Mouse (Mus musculus): ENCODE measurements around the gene Rtp3. TPM values are rescaled to one million over a fixed set of nuclear protein-coding genes. Genes with fewer than 3 reads are reported as not detected.

The Rtp3 gene
- polyA plus RNA-seq, 1 experiment from 2014 or later: 1.7 TPM

DNA sequence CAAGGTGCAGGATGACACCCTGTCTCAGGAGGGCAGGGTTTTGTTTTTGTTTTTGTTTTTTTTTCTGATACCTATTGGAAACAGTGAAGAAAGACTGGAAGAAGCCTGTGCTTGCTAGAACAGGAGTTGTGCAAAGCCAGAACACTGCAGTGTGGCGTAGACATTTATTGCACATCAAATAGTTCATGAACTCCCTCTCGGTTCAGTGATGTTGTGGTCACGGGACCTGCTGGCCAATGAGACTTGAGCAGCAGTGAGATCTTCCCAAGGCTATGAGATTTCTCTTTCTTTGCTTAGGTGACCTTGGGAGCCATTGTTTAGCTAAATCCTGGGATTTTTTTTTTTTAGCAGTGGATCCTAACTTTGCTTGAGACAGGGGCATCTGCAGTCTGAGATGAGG is 2.3 kb downstream of the Rtp3 start:
- DNase-seq (ENCODE audit: low spot score) (no peak), ATAC-seq (no peak)
- H3K27ac ChIP-seq (ENCODE audit: low read length): no peak overlapping the region
- TF ChIP-seq CTCF (IDR thresholded peaks at IDR 0.05) (no peak), EP300 (IDR thresholded peaks at IDR 0.05) (no peak)
- no peak overlapping the region for H3K4me2 ChIP-seq (replicated peaks; ENCODE audit: low read depth, low read length)
- no peaks in the 10 kb centered on the region for H3K9me3 ChIP-seq (ENCODE audit: low read length)
- no peak overlapping the region for H3K4me3 ChIP-seq (ENCODE audit: low read depth, low read length)
- H3K9ac ChIP-seq (replicated peaks; ENCODE audit: low read depth): no peak overlapping the region
- no peaks in the 10 kb centered on the region for H3K36me3 ChIP-seq (ENCODE audit: insufficient read depth, low read length)
- H3K4me1 ChIP-seq (ENCODE audit: insufficient read depth, low read depth, low read length): no peaks in the 10 kb centered on the region
- no peaks in the 10 kb centered on the region for H3K27me3 ChIP-seq (replicated peaks; ENCODE audit: insufficient read depth, low read length)
- 87% methylated on average over 3 of the region's 3 CpGs for WGBS

DNA sequence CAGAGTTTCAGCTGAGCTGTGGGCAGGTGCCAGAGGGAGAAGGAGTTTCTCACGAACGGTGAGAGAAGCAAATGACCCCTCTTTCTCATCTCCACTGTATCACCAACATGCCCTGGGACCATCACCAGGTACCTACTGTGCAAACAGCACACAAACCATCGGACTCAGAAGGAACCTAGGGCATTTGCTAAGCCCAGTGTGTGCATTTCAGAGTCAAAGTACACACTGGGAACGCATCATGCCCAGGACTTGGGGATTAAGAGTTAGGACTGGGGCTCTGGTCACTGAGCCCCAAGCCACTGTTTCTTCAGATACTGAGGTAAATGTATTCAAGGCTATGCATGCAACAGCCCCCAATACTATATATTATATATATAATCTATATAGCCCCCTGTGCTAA is 3.1 kb downstream of the Rtp3 start:
- no peaks in the 10 kb centered on the region for H3K27me3 ChIP-seq (replicated peaks; ENCODE audit: insufficient read depth, low read length)
- no peak overlapping the region for H3K9ac ChIP-seq (replicated peaks; ENCODE audit: low read depth)
- H3K4me2 ChIP-seq (replicated peaks; ENCODE audit: low read depth, low read length): no peak overlapping the region
- no peaks in the 10 kb centered on the region for H3K9me3 ChIP-seq (ENCODE audit: low read length)
- ATAC-seq (no peak), DNase-seq (ENCODE audit: low spot score) (no peak)
- H3K27ac ChIP-seq (ENCODE audit: low read length): no peak overlapping the region
- H3K36me3 ChIP-seq (ENCODE audit: insufficient read depth, low read length): no peaks in the 10 kb centered on the region
- no peaks in the 10 kb centered on the region for H3K4me1 ChIP-seq (ENCODE audit: insufficient read depth, low read depth, low read length)
- TF ChIP-seq CTCF (IDR thresholded peaks at IDR 0.05) (no peak), EP300 (IDR thresholded peaks at IDR 0.05) (no peak)
- H3K4me3 ChIP-seq (ENCODE audit: low read depth, low read length): no peak overlapping the region
- 60% methylated on average over 4 of the region's 4 CpGs for WGBS

- no peaks in the 10 kb centered on the region for H3K36me3 ChIP-seq (ENCODE audit: insufficient read depth, low read length)
- 0 out of 2 replicates have a peak, but pooled peaks have one; percentile 23 for ATAC-seq
Measured at GRCm38 (mm10) chr9:110985951-110986350, 4.4 kb downstream of the Rtp3 start.

GRCm38 (mm10) chr9:110985541-110985940 is 4.8 kb downstream of the Rtp3 start:
- ATAC-seq (no peak), DNase-seq (ENCODE audit: low spot score) (no peak)
- H3K27me3 ChIP-seq (replicated peaks; ENCODE audit: insufficient read depth, low read length): no peaks in the 10 kb centered on the region
- no peak overlapping the region for H3K4me2 ChIP-seq (replicated peaks; ENCODE audit: low read depth, low read length)
- 94% methylated on average over 5 of the region's 5 CpGs for WGBS
- H3K9ac ChIP-seq (replicated peaks; ENCODE audit: low read depth): no peak overlapping the region
- H3K9me3 ChIP-seq (ENCODE audit: low read length): no peaks in the 10 kb centered on the region
- H3K27ac ChIP-seq (ENCODE audit: low read length): no peak overlapping the region
- no peak overlapping the region for H3K4me3 ChIP-seq (ENCODE audit: low read depth, low read length)
- no peaks in the 10 kb centered on the region for H3K4me1 ChIP-seq (ENCODE audit: insufficient read depth, low read depth, low read length)
- TF ChIP-seq EP300 (IDR thresholded peaks at IDR 0.05) (no peak), CTCF (IDR thresholded peaks at IDR 0.05) (no peak)
- H3K36me3 ChIP-seq (ENCODE audit: insufficient read depth, low read length): no peaks in the 10 kb centered on the region

More at GRCm38 (mm10) chr9:110985951-110986350, 4.4 kb downstream of the Rtp3 start:
- no peaks in the 10 kb centered on the region for H3K9me3 ChIP-seq (ENCODE audit: low read length)
- TF ChIP-seq CTCF (IDR thresholded peaks at IDR 0.05) (no peak), EP300 (IDR thresholded peaks at IDR 0.05) (0 out of 2 replicates have a peak, but pooled peaks have one; percentile 26)
- no peaks in the 10 kb centered on the region for H3K4me1 ChIP-seq (ENCODE audit: insufficient read depth, low read depth, low read length)
- H3K4me3 ChIP-seq (ENCODE audit: low read depth, low read length): no peak overlapping the region
- H3K9ac ChIP-seq (replicated peaks; ENCODE audit: low read depth): no peak overlapping the region
- DNase-seq (ENCODE audit: low spot score): no peak
- no peaks in the 10 kb centered on the region for H3K27me3 ChIP-seq (replicated peaks; ENCODE audit: insufficient read depth, low read length)
- H3K27ac ChIP-seq (ENCODE audit: low read length): no peak overlapping the region
- no peak overlapping the region for H3K4me2 ChIP-seq (replicated peaks; ENCODE audit: low read depth, low read length)
- 76% methylated on average over 8 of the region's 8 CpGs for WGBS

DNA sequence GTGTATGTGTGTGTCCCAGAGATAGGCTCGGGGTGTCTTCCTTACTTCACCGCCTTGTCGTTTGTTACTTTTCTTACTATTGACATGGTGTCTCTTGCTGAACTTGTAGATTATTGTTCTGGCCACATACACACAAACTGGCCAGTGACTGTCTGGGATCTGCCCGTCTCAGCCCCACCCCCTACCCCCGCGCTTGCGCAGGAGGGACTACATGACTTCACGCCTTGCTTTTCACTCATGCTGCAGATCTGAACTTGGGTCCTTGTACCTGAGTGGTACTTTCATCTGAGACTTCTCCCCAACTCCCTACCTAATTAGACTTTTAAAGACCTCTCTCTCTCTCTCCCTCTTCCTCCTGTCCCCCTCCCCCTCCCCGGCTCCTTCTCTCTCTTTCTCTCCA is 6.3 kb downstream of the Rtp3 start:
- no peak for TF ChIP-seq EP300 (IDR thresholded peaks at IDR 0.05)
- TF ChIP-seq CTCF (IDR thresholded peaks at IDR 0.05): no peak
- WGBS: 90% methylated on average over 9 of the region's 9 CpGs
- Histone ChIP-seq H3K4me3 (ENCODE audit: low read depth, low read length) (no peak overlapping the region), H3K4me1 (ENCODE audit: insufficient read depth, low read depth, low read length) (no peaks in the 10 kb centered on the region), H3K27me3 (replicated peaks; ENCODE audit: insufficient read depth, low read length) (no peaks in the 10 kb centered on the region), H3K27ac (ENCODE audit: low read length) (no peak overlapping the region), H3K4me2 (replicated peaks; ENCODE audit: low read depth, low read length) (no peak overlapping the region), H3K9ac (replicated peaks; ENCODE audit: low read depth) (no peak overlapping the region), H3K9me3 (ENCODE audit: low read length) (no peaks in the 10 kb centered on the region), H3K36me3 (ENCODE audit: insufficient read depth, low read length) (no peaks in the 10 kb centered on the region)
- ATAC-seq: no peak
- no peak for DNase-seq (ENCODE audit: low spot score)

- Histone ChIP-seq H3K9me3 (ENCODE audit: low read length) (no peaks in the 10 kb centered on the region), H3K27ac (ENCODE audit: low read length) (no peak overlapping the region), H3K36me3 (ENCODE audit: insufficient read depth, low read length) (no peaks in the 10 kb centered on the region), H3K27me3 (replicated peaks; ENCODE audit: insufficient read depth, low read length) (no peaks in the 10 kb centered on the region), H3K4me1 (ENCODE audit: insufficient read depth, low read depth, low read length) (no peaks in the 10 kb centered on the region), H3K4me3 (ENCODE audit: low read depth, low read length) (no peak overlapping the region), H3K4me2 (replicated peaks; ENCODE audit: low read depth, low read length) (no peak overlapping the region), H3K9ac (replicated peaks; ENCODE audit: low read depth) (no peak overlapping the region)
- ATAC-seq (no peak), DNase-seq (ENCODE audit: low spot score) (no peak)
- TF ChIP-seq CTCF (IDR thresholded peaks at IDR 0.05): no peak
- no peak for TF ChIP-seq EP300 (IDR thresholded peaks at IDR 0.05)
- 62% methylated on average over 4 of the region's 4 CpGs for WGBS
Measured at GRCm38 (mm10) chr9:110982351-110982750, 8.0 kb downstream of the Rtp3 start.

DNA sequence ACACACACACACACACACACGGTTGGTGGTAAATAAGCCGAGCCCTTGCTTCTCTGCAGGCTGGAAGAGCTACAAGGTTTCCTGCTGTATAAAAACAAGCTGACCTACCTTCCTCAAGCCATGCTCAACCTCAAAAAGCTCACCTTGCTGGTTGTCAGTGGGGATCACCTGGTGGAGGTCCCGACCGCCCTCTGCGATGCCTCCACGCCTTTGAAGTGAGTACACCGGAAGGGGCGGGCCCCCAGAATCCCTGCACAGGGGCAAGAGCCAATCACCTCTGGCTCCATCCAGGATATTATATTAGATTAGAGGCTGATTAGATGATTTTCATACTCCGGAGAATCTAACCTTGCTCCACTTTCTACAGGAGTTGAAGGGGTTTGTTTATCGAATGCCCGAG is 11.0 kb downstream of the Rtp3 start:
- WGBS: 91% methylated on average over 11 of the region's 11 CpGs

More for the DNA sequence above, 11.0 kb downstream of the Rtp3 start:
- H3K27ac ChIP-seq (ENCODE audit: low read length): no peak overlapping the region
- no peaks in the 10 kb centered on the region for H3K9me3 ChIP-seq (ENCODE audit: low read length)
- H3K36me3 ChIP-seq (ENCODE audit: insufficient read depth, low read length): no peaks in the 10 kb centered on the region
- DNase-seq (ENCODE audit: low spot score) (no peak), ATAC-seq (no peak)
- H3K9ac ChIP-seq (replicated peaks; ENCODE audit: low read depth): no peak overlapping the region
- TF ChIP-seq CTCF (IDR thresholded peaks at IDR 0.05) (no peak), EP300 (IDR thresholded peaks at IDR 0.05) (no peak)
- no peak overlapping the region for H3K4me2 ChIP-seq (replicated peaks; ENCODE audit: low read depth, low read length)
- H3K4me3 ChIP-seq (ENCODE audit: low read depth, low read length): no peak overlapping the region
- no peaks in the 10 kb centered on the region for H3K4me1 ChIP-seq (ENCODE audit: insufficient read depth, low read depth, low read length)
- H3K27me3 ChIP-seq (replicated peaks; ENCODE audit: insufficient read depth, low read length): no peaks in the 10 kb centered on the region

Measured in lung, postnatal 0 days (tissue).